Mouse (Mus musculus): ENCODE measurements around the gene Gmip.

DNA sequence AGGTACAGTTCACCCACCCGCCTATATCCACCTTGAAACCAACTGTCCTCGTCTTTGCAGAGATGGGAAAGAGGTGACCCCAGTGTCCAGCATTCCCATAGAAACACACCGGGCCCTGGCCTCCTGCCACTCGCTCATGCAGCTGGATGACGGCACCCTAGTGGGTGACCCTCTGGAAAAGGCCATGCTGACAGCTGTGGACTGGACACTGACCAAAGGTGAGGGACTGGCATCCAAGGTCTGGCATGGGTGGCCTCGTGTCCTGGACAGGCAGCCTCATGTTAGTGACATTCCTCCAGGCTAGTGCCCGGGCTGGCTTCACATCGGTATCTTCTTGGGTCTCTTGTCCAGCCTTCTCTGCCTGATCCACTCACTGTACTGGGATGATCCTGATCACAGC, 9.2 kb upstream of the Gmip start:
- TF ChIP-seq CTCF (IDR thresholded peaks at IDR 0.05; ENCODE audit: insufficient read depth, low read length), result no peak
- TF ChIP-seq POLR2A (IDR thresholded peaks at IDR 0.05; ENCODE audit: borderline replicate concordance, extremely low read depth, low read depth, low read length), result no peak
